Mouse (Mus musculus) testis, adult 2 months (tissue): ENCODE results near the gene Samd4b.

Experiments used
- CTCF ChIP-seq: fragments of 200-500 bp; IDR thresholded peaks from 2 replicates; pipeline ENCODE4 v1.5.1; 2012; ENCODE audit warnings: low read depth, mild to moderate bottlenecking, inconsistent platforms, low read length, moderate library complexity; ENCODE audit not compliant: control insufficient read depth, insufficient read depth, insufficient replicate concordance
- POLR2A ChIP-seq: fragments of 200-500 bp; IDR thresholded peaks from 2 replicates; pipeline ENCODE4 v1.6.1; 2012; ENCODE audit warnings: low read depth, mild to moderate bottlenecking, inconsistent platforms, low read length, moderate library complexity; ENCODE audit not compliant: control insufficient read depth

DNA sequence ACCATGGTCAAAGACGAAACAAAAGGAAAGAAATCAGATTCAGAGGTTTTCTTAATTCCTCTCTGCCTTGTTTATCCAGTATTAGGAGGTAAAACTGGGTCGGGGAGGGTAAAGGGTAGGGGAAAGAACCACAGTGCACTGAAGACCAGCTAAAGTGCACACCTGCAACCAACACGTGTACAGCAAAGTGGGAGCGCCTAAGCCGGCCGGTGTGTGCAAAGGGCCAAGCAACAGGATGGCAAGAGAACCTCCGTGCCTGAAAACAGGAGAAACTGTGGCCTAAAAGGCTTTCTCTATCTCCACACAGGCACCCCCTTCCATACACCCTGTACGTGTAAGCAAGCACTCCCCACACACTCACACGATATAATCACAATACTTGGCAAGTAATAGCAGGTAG, 212.7 kb downstream of the Samd4b start:
- TF ChIP-seq CTCF (no peak), POLR2A (no peak)
